Mouse (Mus musculus): ENCODE measurements at regions not wholly inside any gene's neighbourhood (a gene's known extent, or its start where the extent isn't known, plus 50 kb on each side); places are given as distances from the start of the nearest gene placed in this dataset.

GRCm38 (mm10) chr1:177518897-177519513 is 76.9 kb downstream of the Zbtb18 start:
- no peaks in the 10 kb centered on the region for H3K36me3 ChIP-seq (ENCODE audit: control insufficient read depth, insufficient read depth)
- no peak overlapping the region for H3K4me3 ChIP-seq (ENCODE audit: low read depth, low read length)
- H3K4me1 ChIP-seq (replicated peaks; ENCODE audit: control insufficient read depth, insufficient read depth, low read length): no peaks in the 10 kb centered on the region
- no peak overlapping the region for H3K4me2 ChIP-seq (replicated peaks; ENCODE audit: low read depth)
- ATAC-seq: no peak
- TF ChIP-seq CTCF (IDR thresholded peaks at IDR 0.05; ENCODE audit: low read depth): no peak
- H3K27me3 ChIP-seq (replicated peaks; ENCODE audit: control insufficient read depth, insufficient read depth, low read length): no peaks in the 10 kb centered on the region
- no peak overlapping the region for H3K27ac ChIP-seq (ENCODE audit: low read depth, low read length)
- 41% methylated on average over 13 of the region's 13 CpGs for WGBS
- no peak overlapping the region for H3K9ac ChIP-seq (ENCODE audit: low read depth, low read length)
- no peaks in the 10 kb centered on the region for H3K9me3 ChIP-seq (ENCODE audit: control insufficient read depth)

- ATAC-seq: no peak
- Histone ChIP-seq H3K4me2 (replicated peaks; ENCODE audit: low read depth) (no peak overlapping the region), H3K9me3 (ENCODE audit: control insufficient read depth) (no peaks in the 10 kb centered on the region), H3K36me3 (ENCODE audit: control insufficient read depth, insufficient read depth) (no peaks in the 10 kb centered on the region), H3K27me3 (replicated peaks; ENCODE audit: control insufficient read depth, insufficient read depth, low read length) (no peaks in the 10 kb centered on the region), H3K9ac (ENCODE audit: low read depth, low read length) (no peak overlapping the region), H3K27ac (ENCODE audit: low read depth, low read length) (no peak overlapping the region), H3K4me3 (ENCODE audit: low read depth, low read length) (no peak overlapping the region), H3K4me1 (replicated peaks; ENCODE audit: control insufficient read depth, insufficient read depth, low read length) (no peaks in the 10 kb centered on the region)
- 90% methylated on average over 2 of the region's 2 CpGs for WGBS
- no peak for TF ChIP-seq CTCF (IDR thresholded peaks at IDR 0.05; ENCODE audit: low read depth)
These were observed 79.0 kb downstream of the Zbtb18 start for GRCm38 (mm10) chr1:177521110-177521509.

GRCm38 (mm10) chr1:177525141-177525540 is 83.0 kb downstream of the Zbtb18 start:
- 79% methylated on average over 6 of the region's 6 CpGs for WGBS
- no peak overlapping the region for H3K4me3 ChIP-seq (ENCODE audit: low read depth, low read length)
- TF ChIP-seq CTCF (IDR thresholded peaks at IDR 0.05; ENCODE audit: low read depth): no peak
- H3K36me3 ChIP-seq (ENCODE audit: control insufficient read depth, insufficient read depth): no peaks in the 10 kb centered on the region
- H3K9ac ChIP-seq (ENCODE audit: low read depth, low read length): no peak overlapping the region
- no peaks in the 10 kb centered on the region for H3K4me1 ChIP-seq (replicated peaks; ENCODE audit: control insufficient read depth, insufficient read depth, low read length)
- no peaks in the 10 kb centered on the region for H3K9me3 ChIP-seq (ENCODE audit: control insufficient read depth)
- ATAC-seq: no peak
- H3K27me3 ChIP-seq (replicated peaks; ENCODE audit: control insufficient read depth, insufficient read depth, low read length): no peaks in the 10 kb centered on the region
- H3K4me2 ChIP-seq (replicated peaks; ENCODE audit: low read depth): no peak overlapping the region
- no peak overlapping the region for H3K27ac ChIP-seq (ENCODE audit: low read depth, low read length)

GRCm38 (mm10) chr1:177531791-177532190 is 89.6 kb downstream of the Zbtb18 start:
- H3K36me3 ChIP-seq (ENCODE audit: control insufficient read depth, insufficient read depth): no peaks in the 10 kb centered on the region
- H3K4me3 ChIP-seq (ENCODE audit: low read depth, low read length): no peak overlapping the region
- H3K9me3 ChIP-seq (ENCODE audit: control insufficient read depth): no peaks in the 10 kb centered on the region
- no peak overlapping the region for H3K4me2 ChIP-seq (replicated peaks; ENCODE audit: low read depth)
- no peaks in the 10 kb centered on the region for H3K4me1 ChIP-seq (replicated peaks; ENCODE audit: control insufficient read depth, insufficient read depth, low read length)
- H3K27me3 ChIP-seq (replicated peaks; ENCODE audit: control insufficient read depth, insufficient read depth, low read length): no peaks in the 10 kb centered on the region
- no peak overlapping the region for H3K27ac ChIP-seq (ENCODE audit: low read depth, low read length)
- WGBS: 71% methylated on average over 2 of the region's 2 CpGs
- H3K9ac ChIP-seq (ENCODE audit: low read depth, low read length): no peak overlapping the region
- no peak for TF ChIP-seq CTCF (IDR thresholded peaks at IDR 0.05; ENCODE audit: low read depth)
- no peak for ATAC-seq

- H3K9me3 ChIP-seq (ENCODE audit: control insufficient read depth): no peaks in the 10 kb centered on the region
- no peak overlapping the region for H3K4me3 ChIP-seq (ENCODE audit: low read depth, low read length)
- no peak overlapping the region for H3K27ac ChIP-seq (ENCODE audit: low read depth, low read length)
- ATAC-seq: no peak
- no peak overlapping the region for H3K4me2 ChIP-seq (replicated peaks; ENCODE audit: low read depth)
- no peaks in the 10 kb centered on the region for H3K4me1 ChIP-seq (replicated peaks; ENCODE audit: control insufficient read depth, insufficient read depth, low read length)
- H3K36me3 ChIP-seq (ENCODE audit: control insufficient read depth, insufficient read depth): no peaks in the 10 kb centered on the region
- H3K27me3 ChIP-seq (replicated peaks; ENCODE audit: control insufficient read depth, insufficient read depth, low read length): no peaks in the 10 kb centered on the region
- no peak for TF ChIP-seq CTCF (IDR thresholded peaks at IDR 0.05; ENCODE audit: low read depth)
- no peak overlapping the region for H3K9ac ChIP-seq (ENCODE audit: low read depth, low read length)
- 83% methylated on average over 2 of the region's 2 CpGs for WGBS
These were observed 90.5 kb downstream of the Zbtb18 start for GRCm38 (mm10) chr1:177532656-177533055.

GRCm38 (mm10) chr1:177533332-177533731 is 91.2 kb downstream of the Zbtb18 start:
- no peak overlapping the region for H3K4me2 ChIP-seq (replicated peaks; ENCODE audit: low read depth)
- no peak overlapping the region for H3K4me3 ChIP-seq (ENCODE audit: low read depth, low read length)
- no peak overlapping the region for H3K9ac ChIP-seq (ENCODE audit: low read depth, low read length)
- no peak for TF ChIP-seq CTCF (IDR thresholded peaks at IDR 0.05; ENCODE audit: low read depth)
- no peak overlapping the region for H3K27ac ChIP-seq (ENCODE audit: low read depth, low read length)
- H3K4me1 ChIP-seq (replicated peaks; ENCODE audit: control insufficient read depth, insufficient read depth, low read length): no peaks in the 10 kb centered on the region
- WGBS: 55% methylated on average over 2 of the region's 2 CpGs
- H3K27me3 ChIP-seq (replicated peaks; ENCODE audit: control insufficient read depth, insufficient read depth, low read length): no peaks in the 10 kb centered on the region
- no peak for ATAC-seq
- H3K36me3 ChIP-seq (ENCODE audit: control insufficient read depth, insufficient read depth): no peaks in the 10 kb centered on the region
- no peaks in the 10 kb centered on the region for H3K9me3 ChIP-seq (ENCODE audit: control insufficient read depth)

Data from intestine, postnatal 0 days (tissue).